Mouse (Mus musculus) lung, postnatal 0 days (tissue): ENCODE data around the gene Zbp1.

Experiments
- CTCF ChIP-seq: IDR thresholded peaks from 2 replicates; pipeline ENCODE4 v1.5.1; 2016; ENCODE audit warnings: antibody characterized with exemption, mild to moderate bottlenecking
- EP300 ChIP-seq: IDR thresholded peaks from 2 replicates; pipeline ENCODE4 v1.6.1; 2016; ENCODE audit warnings: antibody characterized with exemption, mild to moderate bottlenecking, control low read depth

DNA sequence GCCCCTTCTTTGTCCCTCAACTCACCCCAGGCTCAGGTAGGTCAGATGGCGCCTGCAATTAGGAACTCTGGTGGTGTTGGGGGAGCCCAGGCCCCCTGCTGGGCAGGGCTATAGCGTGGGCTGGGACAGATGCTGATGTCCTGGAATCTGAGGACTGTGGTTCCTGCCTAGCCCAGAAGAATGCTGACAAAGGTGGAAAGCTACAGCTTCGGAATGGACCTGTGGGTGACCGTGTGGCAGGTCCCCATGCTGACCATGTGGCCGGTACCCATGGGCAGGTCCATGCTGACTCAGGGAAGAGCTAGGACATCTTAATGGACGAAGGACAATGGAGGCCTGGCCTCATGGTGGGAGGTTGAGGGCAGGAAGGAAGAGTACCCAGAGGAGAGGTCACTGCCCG lies 35.9 kb downstream of the Zbp1 start:
- TF ChIP-seq EP300 (no peak), CTCF (no peak)
